Mouse (Mus musculus) layer of hippocampus, postnatal 36 days (tissue): ENCODE data around the gene Frmd7. TPM values are rescaled to one million over a fixed set of nuclear protein-coding genes. Genes with fewer than 3 reads are reported as not detected.

ENCODE experiments used
- DNase-seq, 2 experiments: peaks; one replicate each; pipeline ENCODE4 v3.0.0; 2022
- total RNA-seq, 2 experiments: library from RNA; stranded (reverse); gene quantifications; 2 replicates each; pipeline ENCODE4 v1.2.3; 2021

The Frmd7 gene
- total RNA-seq: 1 to 10 TPM; 2.3 to 2.8 TPM

DNA sequence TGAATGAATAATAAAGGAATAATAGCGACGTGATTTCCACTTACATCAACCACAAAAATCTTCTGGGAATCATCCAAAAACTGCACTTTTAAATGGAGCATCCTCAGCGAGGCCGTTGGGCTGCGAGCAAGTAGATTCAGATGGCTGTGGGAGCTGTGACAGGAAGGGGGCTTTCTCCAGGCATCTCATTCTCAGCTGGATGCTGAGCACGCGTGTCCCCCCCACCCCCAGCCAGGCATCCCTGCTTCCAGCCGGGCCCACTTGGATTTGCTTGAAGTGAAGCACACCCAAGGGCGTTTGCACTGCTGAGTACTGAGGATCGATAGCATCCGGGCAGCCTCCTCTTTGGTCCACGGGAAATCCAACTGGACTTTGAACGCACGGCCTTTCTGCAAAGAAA lies at the start of gene Frmd7:
Frmd7 (minus strand) TSS at position 101 of the 400 bp plus-strand sequence.
- no peak for DNase-seq

GRCm38 (mm10) chrX:50991324-50991723 lies 48.8 kb upstream of the Frmd7 start:
- no peak for DNase-seq

DNA sequence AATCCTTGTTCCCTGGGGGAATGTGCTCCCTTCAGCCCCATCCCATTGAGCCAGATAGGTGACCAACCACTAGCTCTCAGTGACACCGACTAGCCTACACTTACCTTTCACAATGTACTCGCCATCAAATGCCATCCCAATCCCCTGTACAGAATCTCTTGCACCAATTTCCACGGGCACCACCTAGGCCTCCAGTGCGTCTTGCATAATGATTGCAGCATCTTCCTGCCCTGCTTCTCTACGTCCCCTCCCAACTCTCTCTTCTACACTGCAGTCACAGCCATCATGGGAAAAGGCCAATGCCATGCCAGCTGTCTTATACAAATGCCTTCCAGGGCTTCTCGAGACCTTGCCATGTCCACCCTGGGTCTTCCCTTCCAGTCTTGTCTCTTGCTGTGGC lies 47.4 kb upstream of the Frmd7 start:
- no peak for DNase-seq

- DNase-seq: no peak
These were observed 46.1 kb upstream of the Frmd7 start for GRCm38 (mm10) chrX:50988581-50988980.

- peak in 1 of 2 experiments; percentile 7 for DNase-seq
These were observed 35.9 kb upstream of the Frmd7 start for GRCm38 (mm10) chrX:50978428-50978827.

- no peak for DNase-seq
These were observed 29.6 kb upstream of the Frmd7 start for GRCm38 (mm10) chrX:50972145-50972544.

GRCm38 (mm10) chrX:50969907-50970306 lies 27.4 kb upstream of the Frmd7 start:
- no peak for DNase-seq

DNA sequence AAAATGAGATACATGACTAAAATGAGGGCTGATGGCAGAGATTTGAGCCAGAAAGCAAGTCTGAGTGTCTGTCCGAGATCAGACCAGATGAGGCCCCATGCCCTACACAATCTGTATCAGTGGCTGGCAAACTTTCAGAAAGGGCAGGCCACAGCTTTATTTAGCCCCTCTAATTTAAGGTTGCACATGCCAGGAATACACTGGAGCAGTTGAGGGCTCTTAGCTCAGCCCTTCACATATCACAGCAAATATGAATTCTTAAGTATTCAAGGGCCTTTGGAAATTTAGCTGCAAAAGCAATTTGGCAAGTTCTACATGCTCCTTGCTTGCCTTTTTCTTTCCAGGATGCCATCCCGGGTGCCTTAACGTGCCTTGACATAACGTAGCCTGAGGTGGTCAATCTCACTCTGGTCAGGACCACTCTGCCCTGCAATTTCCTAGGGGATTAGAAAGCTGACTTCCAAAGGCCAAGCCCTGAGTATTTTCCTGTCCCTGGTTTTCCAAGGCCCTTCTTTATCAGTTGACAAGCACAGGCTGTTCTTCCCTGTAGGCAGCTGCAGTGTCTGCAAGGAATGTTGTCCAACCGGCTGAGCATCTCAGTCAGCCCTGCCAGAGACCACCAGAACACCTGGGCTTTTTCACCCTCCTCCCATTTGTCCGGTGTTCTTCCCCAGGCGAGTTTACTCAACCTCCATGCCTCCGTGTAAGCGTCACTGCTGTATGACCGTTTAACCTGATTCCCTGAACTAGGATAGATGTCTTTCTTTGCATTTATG lies 25.8 kb upstream of the Frmd7 start:
- DNase-seq: no peak

GRCm38 (mm10) chrX:50965157-50965556 lies 22.6 kb upstream of the Frmd7 start:
- no peak for DNase-seq

GRCm38 (mm10) chrX:50962955-50963354 lies 20.4 kb upstream of the Frmd7 start:
- no peak for DNase-seq

GRCm38 (mm10) chrX:50948633-50949032 lies 6.1 kb upstream of the Frmd7 start:
- DNase-seq: no peak

- no peak for DNase-seq
These were observed 5.6 kb upstream of the Frmd7 start for GRCm38 (mm10) chrX:50948116-50948515.

DNA sequence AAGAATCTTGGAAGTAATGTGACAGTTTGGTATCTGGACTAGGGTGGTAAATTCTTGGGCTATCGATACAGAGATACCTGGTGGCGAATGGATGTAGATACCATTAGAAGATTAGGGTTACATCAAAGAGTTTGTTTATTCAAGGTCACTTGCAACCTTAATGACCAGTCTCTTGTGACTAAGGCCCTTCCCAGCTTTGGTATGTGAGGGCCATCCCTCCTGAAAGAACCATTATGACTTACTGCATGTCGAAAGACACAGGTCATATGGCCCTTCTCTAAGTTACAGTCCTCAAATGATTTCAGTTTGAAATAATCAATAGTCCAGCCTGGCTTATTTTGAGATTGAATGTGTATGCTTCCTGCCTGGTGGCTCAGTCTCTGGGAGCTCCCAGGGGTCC lies 5.4 kb downstream of the Frmd7 start:
- no peak for DNase-seq

- no peak for DNase-seq
These were observed 12.2 kb downstream of the Frmd7 start for GRCm38 (mm10) chrX:50930309-50930708.

- DNase-seq: no peak
These were observed 15.5 kb downstream of the Frmd7 start for GRCm38 (mm10) chrX:50926893-50927545.

DNA sequence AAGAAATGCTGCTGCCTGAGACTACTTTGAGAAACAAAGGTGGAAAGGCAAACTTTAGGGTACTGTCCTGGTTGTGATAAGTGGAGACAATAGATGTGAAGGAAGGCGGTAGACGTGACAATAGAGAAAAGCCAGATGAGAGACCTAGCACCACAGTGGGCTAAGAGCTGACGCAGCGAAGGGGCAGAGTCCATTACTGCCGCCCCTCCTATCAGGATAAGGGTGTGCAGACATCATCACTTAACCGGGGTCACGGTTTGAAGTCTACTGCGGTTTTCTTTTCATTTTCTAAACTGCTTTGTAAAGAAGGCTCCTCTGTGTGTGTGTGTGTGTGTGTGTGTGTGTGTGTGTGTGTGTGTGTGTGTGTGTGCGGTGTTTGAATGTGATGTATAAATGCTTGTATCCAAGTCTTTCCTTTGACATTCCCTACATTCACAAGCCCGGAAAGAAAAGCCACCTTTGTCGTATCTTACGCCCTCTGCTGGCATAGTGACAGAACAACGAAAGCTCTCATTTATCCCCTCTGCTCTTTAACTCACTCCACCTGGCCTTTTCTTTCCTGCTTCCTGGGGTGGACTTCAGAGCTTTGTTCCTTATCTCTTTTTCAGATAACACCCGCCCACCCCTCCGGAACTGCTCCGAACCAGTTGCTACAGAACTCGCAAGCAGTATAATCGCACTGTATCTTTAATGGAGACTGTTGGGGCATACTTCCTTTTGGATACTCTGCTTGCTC lies 17.7 kb downstream of the Frmd7 start:
- no peak for DNase-seq

DNA sequence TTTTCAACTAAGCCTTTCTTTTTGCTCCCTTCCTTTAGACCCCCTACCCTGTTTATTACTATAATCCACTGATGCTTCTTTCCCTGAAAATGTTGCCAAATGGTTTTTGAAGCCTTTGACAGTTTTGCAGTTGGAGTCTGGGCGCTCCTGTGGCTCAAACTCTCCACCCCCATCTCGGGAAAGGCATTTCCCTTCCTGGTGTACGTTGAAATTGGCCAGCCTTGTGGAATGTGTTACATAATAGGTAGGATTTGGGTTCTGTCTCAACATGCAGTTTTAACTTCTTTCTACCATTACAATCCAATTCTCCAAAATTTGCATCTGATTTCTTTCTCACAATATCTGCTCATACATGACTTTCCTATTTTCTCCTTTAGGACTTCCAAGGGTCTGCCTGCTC lies 23.8 kb downstream of the Frmd7 start:
- no peak for DNase-seq

- no peak for DNase-seq
These were observed 25.1 kb downstream of the Frmd7 start for GRCm38 (mm10) chrX:50917389-50917788.

DNA sequence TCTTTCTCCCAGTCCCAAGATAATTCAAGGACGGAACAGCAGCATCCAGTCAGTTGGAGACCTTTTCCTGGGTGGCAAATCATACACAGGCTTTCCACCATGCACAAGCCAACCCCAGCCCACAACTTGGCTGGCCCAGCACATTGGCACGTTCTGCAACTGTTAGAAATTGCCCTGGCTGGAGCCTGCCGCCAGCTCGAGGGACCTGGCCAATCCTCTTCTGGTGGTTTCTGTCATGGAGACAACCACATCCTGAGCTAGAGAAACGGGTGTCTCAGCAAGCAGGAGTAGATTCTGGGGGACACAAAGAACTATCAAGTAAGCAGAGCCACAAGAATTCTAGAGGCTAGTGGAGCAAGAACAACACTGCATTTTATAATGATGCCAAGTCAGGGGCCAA lies 32.6 kb downstream of the Frmd7 start:
- DNase-seq: no peak

DNA sequence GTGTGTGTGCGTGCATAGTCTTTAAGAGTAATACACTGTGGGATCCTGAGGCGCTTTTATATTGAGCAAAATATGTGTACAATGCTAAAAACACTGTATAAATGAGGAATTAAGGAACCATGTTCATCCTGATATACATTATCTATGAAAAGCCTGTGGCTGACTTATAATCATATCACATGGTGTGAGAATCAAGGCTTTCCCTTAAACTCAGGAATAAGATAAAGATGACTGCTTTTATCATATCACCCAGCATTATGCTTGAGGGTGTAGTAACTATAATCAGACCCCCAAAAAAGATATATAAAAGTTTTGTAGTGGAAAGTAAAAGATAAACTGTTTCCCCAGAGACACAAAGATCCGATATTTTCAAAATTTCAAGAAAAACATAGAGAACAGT lies 39.0 kb downstream of the Frmd7 start:
- DNase-seq: no peak

- DNase-seq: no peak
These were observed 54.5 kb downstream of the Frmd7 start for GRCm38 (mm10) chrX:50887999-50888398.

DNA sequence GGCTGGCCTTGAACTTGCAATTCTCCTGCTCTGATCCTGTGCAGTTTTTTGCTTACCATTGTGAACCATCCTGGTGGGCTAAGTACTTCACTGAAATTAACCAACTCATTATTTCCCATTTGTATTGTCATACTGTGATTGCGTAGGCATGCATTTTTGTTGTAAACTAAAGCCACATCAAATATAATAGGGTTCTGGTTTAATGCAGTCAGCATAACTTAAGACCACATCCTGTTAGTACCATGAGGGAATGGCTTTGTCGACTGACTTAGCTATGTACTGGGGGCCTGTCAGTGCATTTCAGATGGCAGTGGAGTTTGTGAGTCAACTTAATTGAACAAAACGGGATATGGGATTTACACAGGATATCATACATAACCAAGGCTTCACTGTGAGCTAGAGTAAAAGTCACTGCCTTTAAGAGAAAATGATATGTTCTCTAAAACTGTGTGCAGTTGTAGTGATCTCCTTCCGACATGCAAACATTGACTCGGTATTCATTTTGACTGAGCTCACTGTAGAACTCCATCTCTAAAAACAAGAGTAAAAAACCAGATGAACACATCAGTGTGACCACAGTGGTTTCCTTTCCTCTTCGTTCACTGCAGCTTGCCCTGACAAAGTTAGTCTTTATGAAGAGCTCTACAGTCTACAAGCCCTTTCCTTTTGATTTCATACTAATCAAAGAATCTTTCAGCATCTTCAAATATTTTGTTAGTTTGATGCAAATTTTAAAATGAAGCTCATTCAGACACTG lies 68.1 kb downstream of the Frmd7 start:
- no peak for DNase-seq

GRCm38 (mm10) chrX:50864734-50865133 lies 77.8 kb downstream of the Frmd7 start:
- DNase-seq: no peak
